24 mouse cellular contexts compared by ENCODE assay signal in the genomic region with DNA sequence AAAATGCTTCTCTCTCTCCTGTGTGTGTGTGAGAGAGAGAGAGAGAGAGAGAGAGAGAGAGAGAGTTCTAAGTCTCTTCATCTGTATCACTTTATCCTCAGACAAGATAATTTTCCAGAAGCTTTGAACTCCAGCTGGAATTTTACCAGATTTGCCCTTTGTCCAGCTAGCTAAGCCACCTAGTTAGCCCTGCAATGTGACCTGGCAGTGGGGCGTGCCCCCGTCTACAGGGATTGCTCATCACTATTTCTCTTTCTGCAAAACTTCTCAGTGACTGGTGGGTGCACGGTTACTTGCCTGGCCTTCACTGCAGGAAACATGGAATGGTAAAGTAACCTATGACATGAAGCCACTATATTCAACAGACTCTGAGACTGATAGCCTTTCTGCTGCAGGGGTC.
A peak's percentile ranks its signal among the peaks of the same experiment; 100 is the strongest.
DNase-seq lines count a peak whose midpoint lies in the region; ATAC-seq and TF ChIP-seq lines count a peak whose summit lies in the region.
"Had no signal": no experiment of that assay in that cellular context is flagged by ENCODE, and none has a peak within 500 bp of the region (broad histone marks: within the 10 kb centered on the region; RNA-seq: fewer than 3 reads in every experiment).

No protein-coding gene starts in this region.

- no peak for ATAC-seq in kidney, embryonic 15.5 days (replicated peaks; ENCODE audit: low FRiP score)
- ATAC-seq: forebrain, embryonic 14.5 days; intestine, embryonic 16.5 days had no signal

- H3K27me3 ChIP-seq in kidney, embryonic 15.5 days: no peaks in the 10 kb centered on the region
- H3K27me3 ChIP-seq: embryonic facial prominence, embryonic 13.5 days; hindbrain, embryonic 15.5 days; limb, embryonic 12.5 days; liver, embryonic 15.5 days; neural tube, embryonic 15.5 days had no signal

- peaks cover 22% of the 10 kb centered on the region for H3K4me1 ChIP-seq in kidney, embryonic 15.5 days
- H3K4me1 ChIP-seq in lung, adult 2 months (ENCODE audit: control insufficient read depth, insufficient read depth, low read length): peaks cover 9% of the 10 kb centered on the region

- no peak overlapping the region for H3K27ac ChIP-seq in kidney, embryonic 15.5 days
- H3K27ac ChIP-seq: embryonic facial prominence, embryonic 13.5 days; heart, adult 2 months; hindbrain, embryonic 15.5 days; limb, embryonic 12.5 days; liver, embryonic 15.5 days; neural tube, embryonic 15.5 days had no signal

- no peaks in the 10 kb centered on the region for H3K36me3 ChIP-seq in kidney, embryonic 15.5 days
- H3K36me3 ChIP-seq: embryonic facial prominence, embryonic 13.5 days; hindbrain, embryonic 15.5 days; limb, embryonic 12.5 days; liver, embryonic 15.5 days; neural tube, embryonic 15.5 days had no signal

- TF ChIP-seq CTCF in lung, adult 2 months (IDR thresholded peaks at IDR 0.05; ENCODE audit: insufficient read depth, low read length): no peak

- DNase-seq in kidney, adult 18-20 months: peak; percentile 53
- peak; percentile 54 for DNase-seq in Muller cell, postnatal 12 days (ENCODE audit: inconsistent ontology term)
- DNase-seq in adrenal gland, postnatal 25 days: peak; percentile 27
- peak; percentile 72 to 82 for DNase-seq in kidney, postnatal 36 days
- DNase-seq in lung, adult 2 months: no peak
- no peak for DNase-seq in heart, postnatal 36 days
- DNase-seq: B cell, adult 2 months; cerebellum, postnatal 14 days; gastrocnemius, postnatal 25 days; heart, adult 2 months; heart, postnatal 4 days; layer of hippocampus, adult 9-11 months; lung, postnatal 10 days; midbrain, embryonic 14.5 days; thymus, postnatal 36 days had no signal

- H3K9me3 ChIP-seq in kidney, embryonic 15.5 days (replicated peaks): no peaks in the 10 kb centered on the region
- H3K9me3 ChIP-seq: embryonic facial prominence, embryonic 13.5 days; hindbrain, embryonic 15.5 days; limb, embryonic 12.5 days; liver, embryonic 15.5 days; neural tube, embryonic 15.5 days had no signal

- no peak overlapping the region for H3K9ac ChIP-seq in kidney, embryonic 15.5 days
- H3K9ac ChIP-seq: embryonic facial prominence, embryonic 13.5 days; hindbrain, embryonic 15.5 days; limb, embryonic 12.5 days; liver, embryonic 15.5 days; neural tube, embryonic 15.5 days had no signal

- no peak for TF ChIP-seq POLR2A in lung, adult 2 months (IDR thresholded peaks at IDR 0.05; ENCODE audit: borderline replicate concordance, extremely low read depth, low read depth, low read length)

- no peak overlapping the region for H3K4me2 ChIP-seq in kidney, embryonic 15.5 days
- H3K4me2 ChIP-seq: embryonic facial prominence, embryonic 13.5 days; hindbrain, embryonic 15.5 days; limb, embryonic 12.5 days; liver, embryonic 15.5 days; neural tube, embryonic 15.5 days had no signal

- intact Hi-C loops in heart, postnatal 36 days (cut with DNase I): loop anchor here (10.0 kb wide), 2 partner anchors 497 to 583 kb away; a partner anchor contains a TSS

- no peak overlapping the region for H3K4me3 ChIP-seq in kidney, embryonic 15.5 days (replicated peaks)
- H3K4me3 ChIP-seq in lung, adult 2 months (replicated peaks; ENCODE audit: extremely low read depth, low read depth, low read length): no peak overlapping the region
- H3K4me3 ChIP-seq: embryonic facial prominence, embryonic 13.5 days; heart, adult 2 months; hindbrain, embryonic 15.5 days; limb, embryonic 12.5 days; liver, embryonic 15.5 days; myocyte; neural tube, embryonic 15.5 days had no signal

- WGBS in kidney, embryonic 15.5 days: 42% methylated on average over 3 of the region's 3 CpGs
- WGBS in lung, adult 2 months: 76% methylated on average over 3 of the region's 3 CpGs

Comparison
In these comparisons a context has a peak if more than half of its experiments do, and no peak if none do; other contexts are left out.
1. DNase-seq: peak in kidney, adult 18-20 months (single experiment), Muller cell, postnatal 12 days (single experiment), adrenal gland, postnatal 25 days (single experiment) and kidney, postnatal 36 days (2 of 2); none in lung, adult 2 months (single experiment) and heart, postnatal 36 days (0 of 2).